Mouse (Mus musculus): ENCODE measurements around the gene Hlcs.

Gene Hlcs

DNA sequence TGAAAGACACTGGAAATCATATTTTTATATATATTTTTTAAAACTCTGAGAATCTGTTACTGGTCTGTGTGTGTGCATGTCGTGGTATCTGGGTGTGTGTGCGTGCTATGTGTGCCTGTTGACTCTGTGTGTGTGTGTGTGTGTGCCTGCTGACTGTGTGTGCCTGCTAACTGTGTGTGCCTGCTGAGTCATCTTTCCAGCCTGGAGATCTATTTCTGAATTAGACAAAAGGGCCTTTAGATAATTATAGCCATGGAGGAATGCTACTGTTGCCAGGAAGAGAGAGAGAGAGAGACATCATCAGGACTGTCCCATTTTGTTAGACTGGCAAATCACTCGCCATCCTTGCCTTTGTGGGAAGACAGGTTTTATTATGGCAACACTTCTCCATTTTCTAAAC lies 103.7 kb downstream of the Hlcs start:
- CTCF ChIA-PET: no interaction called here

DNA sequence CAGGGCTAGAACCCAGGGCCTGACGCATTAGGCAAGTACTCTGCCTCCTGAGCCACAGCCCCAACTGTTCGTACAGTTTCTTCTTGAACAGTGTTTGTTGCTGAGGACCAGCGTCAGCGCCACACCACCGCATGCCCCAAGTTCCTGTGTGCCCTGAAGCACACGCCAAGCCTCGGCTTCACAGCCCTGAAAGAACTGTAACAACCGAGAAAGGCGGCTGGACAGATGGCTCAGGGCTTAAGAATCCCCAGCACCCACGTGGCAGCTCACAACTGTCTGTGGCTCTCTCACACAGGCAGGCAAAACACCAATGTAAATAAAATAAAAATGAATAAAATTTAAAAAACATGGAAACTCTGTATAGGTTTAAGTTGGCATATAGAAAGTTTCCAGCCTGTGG lies 104.5 kb downstream of the Hlcs start:
- ChIA-PET CTCF (no interaction called here), POLR2A (no interaction called here)

More for the DNA sequence above, 103.7 kb downstream of the Hlcs start:
- POLR2A ChIA-PET: no interaction called here

DNA sequence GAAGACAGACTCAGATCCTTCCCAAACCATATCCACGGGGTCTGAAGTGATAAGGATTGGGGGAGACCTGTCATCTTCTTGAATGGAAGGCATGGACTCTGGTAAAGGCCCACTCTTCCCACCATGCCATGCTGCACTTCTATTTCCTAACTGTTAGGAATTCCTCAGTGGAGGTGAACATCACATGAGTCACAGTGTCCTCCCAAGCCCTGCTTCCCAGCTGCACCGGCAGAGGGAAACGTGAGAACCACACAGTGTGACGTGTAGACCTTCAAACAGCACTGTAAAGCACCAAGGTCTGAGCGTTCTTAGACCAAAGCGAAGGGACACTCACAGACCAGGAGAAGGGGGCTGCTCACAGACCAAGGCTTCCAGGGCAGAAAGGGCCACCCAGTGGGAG lies 105.2 kb downstream of the Hlcs start:
- CTCF ChIA-PET: interaction anchor here in 1 of 4 experiments (0.6 kb wide), 1 partner anchor 82 kb away, joined by 3 read pairs; no protein-coding TSS in a partner anchor

DNA sequence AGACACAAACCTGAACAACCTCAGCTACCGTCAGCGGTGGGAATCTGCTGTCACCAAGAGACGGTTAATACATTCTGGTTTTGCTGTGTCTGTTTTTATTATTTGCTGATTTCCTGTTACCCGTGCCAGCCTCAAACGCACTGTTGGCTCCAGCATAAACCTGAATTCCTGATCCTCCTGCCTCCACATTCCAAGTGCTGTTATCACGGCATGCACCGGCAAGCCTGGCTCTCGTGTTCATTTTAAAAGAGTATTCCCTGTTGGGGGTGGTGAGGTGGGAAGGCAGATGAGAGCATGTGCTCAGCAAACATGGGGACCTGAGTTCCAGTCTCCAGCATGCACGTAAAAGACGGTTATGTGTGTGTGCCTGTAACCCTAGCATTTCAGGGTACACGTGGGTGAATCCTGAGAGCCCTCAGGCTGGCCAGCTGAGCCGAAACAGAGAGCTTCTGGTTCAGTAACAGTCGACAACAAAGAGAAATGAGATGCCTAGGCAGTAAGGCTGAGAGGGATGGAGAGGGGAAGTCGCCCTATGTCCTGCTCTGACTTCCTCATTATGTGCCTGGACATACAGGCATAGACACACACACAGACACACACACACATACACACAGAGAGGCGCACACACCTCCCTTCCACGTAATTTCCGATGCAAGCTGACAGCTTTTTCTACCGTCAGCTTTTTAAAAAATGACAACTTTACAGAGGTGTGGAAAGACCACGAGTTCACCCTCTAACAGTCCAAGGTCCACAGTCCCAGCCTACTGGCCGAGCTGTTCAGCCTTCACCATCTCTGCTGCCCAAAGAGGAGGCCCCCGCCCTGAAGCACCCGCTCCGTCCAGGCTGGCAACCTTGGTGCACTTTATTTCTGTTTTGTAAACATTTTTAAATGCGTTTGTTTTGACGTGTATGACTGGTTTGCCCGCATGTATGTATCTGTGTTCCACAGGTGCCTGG lies 107.6 kb downstream of the Hlcs start:
- CTCF ChIA-PET: no interaction called here
- POLR2A ChIA-PET: interaction anchor here in 1 of 4 experiments (0.5 kb wide), 1 partner anchor 80 kb away, joined by 4 read pairs; no protein-coding TSS in a partner anchor

More for the DNA sequence above, 105.2 kb downstream of the Hlcs start:
- POLR2A ChIA-PET: no interaction called here

DNA sequence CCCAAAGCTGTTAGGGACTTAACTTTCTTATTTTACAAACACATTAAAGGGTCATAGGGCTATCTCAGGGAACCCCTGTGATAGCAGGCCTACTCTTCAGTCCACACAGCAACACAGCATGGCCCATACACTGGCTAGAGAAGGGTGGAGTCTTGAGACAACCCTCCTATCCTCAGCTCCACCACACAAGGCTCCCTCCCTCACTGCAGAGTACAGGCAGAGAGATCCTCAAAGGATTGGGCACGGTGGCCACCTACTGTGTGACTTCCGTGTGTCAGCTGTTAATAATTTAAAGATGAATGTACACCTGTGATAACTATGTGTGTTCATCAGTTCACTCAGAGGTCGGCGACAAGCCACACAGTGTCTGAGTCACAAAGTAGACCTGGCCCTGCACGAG lies 112.0 kb downstream of the Hlcs start:
- ChIA-PET POLR2A (no interaction called here), CTCF (interaction anchor here in 1 of 4 experiments (0.6 kb wide), 1 partner anchor 295 kb away, joined by 3 read pairs; no protein-coding TSS in a partner anchor)

DNA sequence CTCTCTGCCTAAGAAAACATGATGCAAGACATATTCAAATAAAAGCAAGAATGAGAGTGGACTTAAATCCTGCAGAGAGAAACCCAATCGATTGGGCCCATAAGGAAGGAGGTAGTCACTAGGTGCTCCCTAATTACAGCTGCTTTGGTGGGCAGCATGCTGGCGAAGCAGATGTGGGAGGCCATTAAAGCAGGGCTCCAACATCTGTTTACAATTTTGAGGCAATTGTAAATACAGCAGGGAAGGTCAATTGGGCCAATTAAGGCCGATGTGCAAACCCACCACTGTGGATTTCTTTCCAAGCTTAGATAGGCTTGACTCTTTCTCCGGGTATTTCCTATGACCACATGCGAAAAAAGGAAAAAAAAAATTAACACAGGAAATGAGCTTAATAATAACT lies 117.5 kb downstream of the Hlcs start:
- POLR2A ChIA-PET: interaction anchor here in 1 of 4 experiments (0.6 to 1.4 kb wide), 3 partner anchors 11 to 207 kb away, joined by 3 to 4 read pairs (median 3); no protein-coding TSS in a partner anchor

DNA sequence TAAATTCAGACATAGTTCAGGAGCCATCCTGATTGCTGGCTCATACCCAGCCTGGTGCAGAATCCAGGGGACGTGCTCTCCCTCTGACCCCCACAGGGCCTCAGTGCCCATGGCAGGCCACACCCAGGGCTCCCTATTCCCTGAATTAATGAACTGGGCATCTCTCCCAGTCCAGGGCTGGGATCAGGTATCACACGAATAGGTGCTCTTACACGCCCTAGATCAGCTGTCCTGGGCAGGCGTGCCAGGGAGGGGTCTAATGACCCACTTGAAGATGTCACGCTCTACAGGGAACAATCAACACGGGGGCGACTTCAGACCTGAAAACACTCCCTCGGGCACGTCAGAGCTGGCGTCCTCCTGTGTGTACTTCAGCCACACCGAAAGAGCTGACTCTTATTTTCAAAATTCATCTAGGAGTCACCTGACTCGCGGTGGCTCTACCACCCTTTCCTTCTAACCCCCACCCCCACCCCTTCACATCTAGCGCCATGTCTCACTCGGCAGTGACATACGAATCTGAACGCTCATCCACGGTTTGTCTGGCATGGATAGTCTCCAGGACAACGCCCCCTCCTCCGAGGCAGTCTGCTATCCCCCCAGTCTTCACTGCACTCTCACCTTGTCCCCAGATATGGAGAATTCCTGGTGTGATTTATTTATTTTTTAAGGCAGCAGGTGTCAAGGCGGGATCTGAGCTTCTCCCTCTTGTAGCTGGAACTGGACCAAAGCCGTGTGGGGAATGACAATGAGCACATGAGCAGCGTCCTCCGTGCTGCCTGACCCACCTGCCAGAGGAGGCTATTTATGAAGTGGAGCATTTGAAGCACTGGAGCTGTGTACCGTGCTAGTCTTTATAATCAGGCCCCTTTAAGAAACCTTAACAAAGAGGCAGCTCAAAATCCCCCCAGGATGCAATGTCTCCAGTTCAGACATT lies 121.7 kb downstream of the Hlcs start:
- ChIA-PET CTCF (no interaction called here), POLR2A (interaction anchor here in 1 of 4 experiments (1.0 kb wide), 1 partner anchor 21 kb away, joined by 3 read pairs; no protein-coding TSS in a partner anchor)

More for the DNA sequence above, 117.5 kb downstream of the Hlcs start:
- CTCF ChIA-PET: no interaction called here

DNA sequence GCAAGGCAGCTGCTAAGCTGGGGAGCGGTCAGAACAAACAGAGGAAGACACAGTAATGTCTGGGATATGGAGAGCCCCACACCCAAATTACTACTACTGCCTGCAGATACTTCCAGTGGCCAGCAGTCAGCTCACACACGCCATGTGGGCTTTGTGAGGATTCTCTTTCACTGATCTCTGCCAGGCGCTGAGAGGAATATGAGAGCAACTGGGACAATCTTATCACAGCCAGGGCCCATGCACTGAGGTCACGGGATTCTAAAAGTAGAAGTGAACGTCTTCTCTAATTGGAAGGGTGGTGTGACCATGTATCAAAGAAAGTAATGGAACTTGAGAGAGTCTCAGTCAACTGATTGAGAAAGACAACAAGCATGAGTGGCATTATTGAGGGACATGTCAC lies 123.1 kb downstream of the Hlcs start:
- ChIA-PET POLR2A (interaction anchor here in 1 of 4 experiments (1.0 kb wide), 1 partner anchor 19 kb away, joined by 3 read pairs; no protein-coding TSS in a partner anchor), CTCF (no interaction called here)

DNA sequence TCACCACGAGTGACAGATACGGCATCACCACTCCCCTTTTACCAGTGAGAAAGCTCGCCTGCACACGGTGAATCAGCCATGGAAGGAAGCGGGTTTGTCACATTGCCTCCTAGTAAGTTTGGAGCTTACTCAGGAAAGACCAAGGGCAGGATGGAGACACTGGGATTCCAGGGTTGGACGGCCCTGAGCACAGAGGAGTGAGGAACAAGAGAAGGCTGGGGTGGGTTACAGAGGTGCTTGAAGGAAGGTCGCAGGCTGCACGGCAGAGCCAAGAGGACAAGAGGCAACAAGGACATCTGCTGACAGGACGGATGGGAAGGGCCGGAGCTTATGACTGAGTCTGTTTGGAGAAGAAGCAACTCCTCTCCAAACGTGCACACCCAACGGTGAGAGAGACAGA lies 126.8 kb downstream of the Hlcs start:
- ChIA-PET POLR2A (interaction anchor here in 1 of 4 experiments (0.6 kb wide), 1 partner anchor 578 kb away, joined by 3 read pairs; no protein-coding TSS in a partner anchor), CTCF (no interaction called here)

DNA sequence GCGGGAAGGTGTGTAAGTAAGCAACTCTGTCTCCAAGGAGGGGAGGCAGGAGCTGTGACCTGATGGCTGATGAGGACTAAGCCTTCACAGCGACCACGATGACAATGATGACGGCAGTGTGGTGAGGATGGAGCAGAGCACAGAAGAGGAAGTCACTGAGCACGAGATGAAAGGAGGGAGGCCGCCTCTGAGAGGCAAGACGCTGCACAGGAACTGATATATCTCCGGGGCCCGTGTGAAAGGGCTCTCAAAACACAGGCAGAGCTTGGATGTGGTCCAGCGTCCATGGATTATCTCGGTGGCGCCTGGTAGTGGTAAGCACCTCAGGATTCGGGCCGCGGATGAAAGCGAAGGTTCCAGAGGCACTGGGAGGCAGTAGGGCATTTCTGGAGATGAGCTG lies 127.9 kb downstream of the Hlcs start:
- ChIA-PET CTCF (no interaction called here), POLR2A (no interaction called here)

DNA sequence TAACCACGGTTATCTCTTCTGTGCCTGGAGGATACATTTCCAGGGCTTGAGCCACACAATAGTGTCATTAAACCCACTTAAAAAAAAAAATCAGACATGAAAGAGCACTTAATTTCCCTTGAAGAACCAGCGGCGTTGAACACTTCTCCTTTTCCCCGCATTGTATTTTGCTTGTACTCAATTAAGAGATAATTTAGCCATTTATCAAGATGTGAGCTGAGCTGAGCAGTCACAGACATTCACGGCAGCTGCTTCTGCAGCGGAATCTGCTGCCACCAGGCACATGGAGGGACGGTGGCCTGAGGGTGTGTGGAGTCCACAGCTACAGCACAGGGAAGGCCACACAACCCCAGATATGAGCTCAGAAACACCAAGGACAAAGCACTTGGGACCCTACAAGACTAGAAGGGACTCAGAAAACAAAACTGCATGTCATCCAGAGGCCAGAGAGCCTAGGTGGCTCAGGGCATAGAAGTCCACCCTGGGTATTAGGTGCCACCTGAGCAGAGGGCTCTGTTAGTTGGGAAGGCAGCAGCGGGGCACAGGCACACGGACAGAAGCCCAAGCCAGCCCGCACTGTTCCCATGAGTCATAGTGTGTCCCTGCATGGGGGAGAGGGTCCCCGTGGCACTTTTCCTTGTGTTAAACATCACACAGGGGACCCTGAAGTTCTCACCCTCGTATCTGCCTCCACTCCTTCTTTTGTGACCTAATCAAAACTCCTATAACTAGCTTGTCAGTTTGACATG lies 133.1 kb downstream of the Hlcs start:
- ChIA-PET POLR2A (interaction anchor here in 1 of 4 experiments (0.9 kb wide), 1 partner anchor 10 kb away, joined by 3 read pairs; no protein-coding TSS in a partner anchor), CTCF (interaction anchor here in 1 of 4 experiments (0.6 kb wide), 1 partner anchor 256 kb away, joined by 7 read pairs; no protein-coding TSS in a partner anchor)

DNA sequence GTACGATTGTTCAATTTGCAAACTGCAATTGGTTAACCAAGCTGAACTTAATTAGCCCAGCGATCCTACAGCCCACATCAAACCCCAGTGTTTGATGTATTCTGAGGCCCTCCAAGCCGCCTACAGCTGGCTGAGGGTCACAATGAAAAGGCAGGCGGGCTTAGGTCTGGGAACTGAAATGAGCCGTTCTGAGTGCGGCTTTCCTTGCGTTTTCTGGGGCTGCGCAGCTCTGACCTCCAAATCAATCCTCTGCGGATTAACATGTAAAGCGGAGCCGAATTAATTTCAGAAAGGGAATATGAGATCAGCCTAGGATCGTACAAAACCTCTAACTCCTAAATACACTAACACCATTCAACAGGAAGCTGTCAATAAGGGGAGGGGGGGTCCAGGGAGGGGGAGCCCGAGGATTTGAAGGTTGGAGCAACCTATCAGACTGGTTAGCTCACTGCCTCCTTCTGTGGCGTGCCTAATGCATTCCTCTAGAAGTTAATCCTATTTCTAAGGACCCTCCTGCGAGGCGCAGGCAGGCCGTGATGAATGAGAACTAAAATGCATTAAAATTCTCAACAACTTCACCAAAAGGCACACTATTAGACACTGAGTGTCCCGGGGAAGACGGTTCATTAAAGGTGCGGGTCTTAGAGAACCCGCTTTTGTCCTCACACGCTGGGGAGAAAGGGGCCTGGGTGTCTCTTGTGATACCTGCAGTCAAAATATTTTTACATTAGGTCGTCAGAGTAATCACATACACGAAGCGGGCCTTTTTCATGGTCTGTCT lies 133.8 kb downstream of the Hlcs start:
- POLR2A ChIA-PET: interaction anchor here in 2 of 4 experiments (0.6 to 0.9 kb wide), 5 partner anchors 9 to 251 kb away, joined by 3 to 5 read pairs (median 3); no protein-coding TSS in a partner anchor

DNA sequence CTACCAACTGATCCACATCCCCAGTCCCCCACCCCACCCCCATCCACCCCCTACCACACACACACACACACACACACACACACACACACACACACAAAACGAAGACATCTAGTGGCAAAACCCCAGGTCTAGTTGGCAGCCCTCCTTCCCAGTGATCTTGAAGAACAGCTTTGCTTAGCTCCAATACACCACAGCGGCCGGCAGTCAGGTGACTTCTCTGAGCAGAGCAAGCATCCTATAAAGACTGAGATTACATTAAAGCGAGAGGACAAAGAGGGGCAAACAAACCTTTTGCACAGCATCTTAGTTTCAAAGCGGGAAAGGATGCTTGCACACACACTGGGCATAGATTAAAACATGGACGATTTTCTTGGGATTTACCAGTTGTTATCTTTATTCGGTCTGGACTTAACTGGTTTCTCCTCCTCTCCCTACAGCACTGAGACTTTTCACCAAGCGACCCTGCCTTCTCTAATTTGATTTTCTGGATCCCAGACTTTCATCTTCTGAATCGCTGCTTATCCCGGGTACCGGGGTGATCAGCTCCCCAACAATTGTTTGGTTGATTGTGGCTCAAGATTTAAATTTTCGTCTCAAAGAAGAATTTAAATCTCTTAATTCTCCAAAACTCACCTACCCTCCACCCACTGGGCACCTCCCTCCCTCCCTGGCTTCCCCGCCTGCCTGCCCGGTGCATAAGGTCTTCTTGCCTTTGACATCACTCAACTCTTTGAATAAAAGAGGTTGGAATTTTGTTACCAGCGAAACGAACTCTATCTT lies 134.7 kb downstream of the Hlcs start:
- POLR2A ChIA-PET: interaction anchor here in 2 of 4 experiments (0.6 to 1.7 kb wide), 7 partner anchors 8 to 347 kb away, joined by 3 to 6 read pairs (median 3); no protein-coding TSS in a partner anchor
- CTCF ChIA-PET: interaction anchor here in 2 of 4 experiments (0.5 to 0.6 kb wide), 2 partner anchors 140 to 468 kb away, joined by 3 to 4 read pairs; no protein-coding TSS in a partner anchor

More for the DNA sequence above, 133.8 kb downstream of the Hlcs start:
- CTCF ChIA-PET: interaction anchor here in 3 of 4 experiments (0.5 to 0.6 kb wide), 3 partner anchors 255 to 556 kb away, joined by 4 to 7 read pairs (median 4); no protein-coding TSS in a partner anchor

DNA sequence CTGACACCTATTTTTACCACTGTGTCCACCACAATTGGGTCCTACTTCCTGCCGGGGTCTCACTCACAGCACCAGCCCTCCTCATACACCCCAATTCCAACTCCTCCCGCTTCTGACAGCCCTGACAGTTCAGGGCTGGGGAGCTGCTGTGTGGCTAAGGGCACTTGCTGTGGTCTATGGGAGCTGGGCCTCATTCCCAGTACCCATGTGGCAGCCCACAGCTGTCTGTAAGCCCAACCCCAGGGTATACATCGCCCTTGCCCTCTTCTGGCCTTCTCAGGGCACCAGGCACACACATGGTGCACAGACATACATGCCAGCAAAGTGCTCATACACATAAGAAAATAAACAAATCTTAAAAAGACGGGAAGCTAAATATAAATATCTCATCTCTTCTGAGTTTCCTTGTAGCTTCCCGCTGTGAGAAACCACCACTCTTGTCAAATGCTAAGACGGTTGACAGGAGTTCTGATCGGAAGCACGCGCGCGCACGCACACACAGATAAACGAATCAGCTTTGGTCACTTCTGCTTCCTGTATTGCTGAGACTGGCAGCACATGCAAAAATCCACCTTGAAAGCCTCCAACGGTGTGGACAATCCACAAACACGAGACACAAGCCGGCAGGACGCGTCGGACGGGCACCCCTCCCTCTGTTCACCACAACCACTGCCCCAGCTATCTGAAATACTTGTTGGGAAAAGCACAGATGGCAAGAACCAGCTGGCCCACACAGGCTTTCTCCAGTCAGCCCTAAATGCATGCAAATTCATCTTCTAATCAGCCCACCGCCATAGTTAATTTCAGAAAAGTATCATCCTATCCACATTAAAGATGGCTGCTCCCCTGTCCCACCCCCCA lies 136.1 kb downstream of the Hlcs start:
- POLR2A ChIA-PET: interaction anchor here in 2 of 4 experiments (0.6 to 1.7 kb wide), 3 partner anchors 11 to 94 kb away, joined by 3 to 4 read pairs (median 3); no protein-coding TSS in a partner anchor
- CTCF ChIA-PET: interaction anchor here in 2 of 4 experiments (0.5 to 0.6 kb wide), 2 partner anchors 92 to 1173 kb away, joined by 5 read pairs; no protein-coding TSS in a partner anchor

DNA sequence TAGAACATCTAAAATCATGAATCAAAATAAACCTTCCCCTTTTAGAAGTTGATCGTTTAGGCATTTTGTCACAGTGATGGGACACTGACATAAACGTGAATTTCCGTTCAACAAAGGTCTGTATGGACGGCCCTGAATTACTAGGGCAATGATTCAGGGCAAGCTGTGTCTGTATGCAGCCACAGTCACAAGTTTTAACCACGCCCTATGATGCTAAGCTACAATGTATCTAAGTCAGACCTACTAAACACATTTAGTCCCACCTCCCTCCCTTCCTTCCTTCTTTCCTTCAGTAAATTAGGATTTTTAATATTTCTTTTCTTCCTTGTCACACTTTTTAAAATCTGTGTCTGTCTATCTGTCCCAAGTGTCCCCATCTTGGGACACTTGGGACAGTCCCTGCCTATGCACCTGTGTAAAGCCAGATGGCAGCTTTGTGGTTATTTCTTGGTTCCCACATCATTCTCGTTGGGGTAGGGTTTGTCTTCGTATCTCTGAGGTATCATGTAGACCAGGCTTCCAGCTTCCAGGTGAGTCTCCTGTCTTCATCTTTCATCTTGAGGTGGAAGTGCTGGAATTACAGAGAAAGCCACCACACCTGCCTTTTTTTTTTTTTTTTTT lies 137.9 kb downstream of the Hlcs start:
- POLR2A ChIA-PET: interaction anchor here in 2 of 4 experiments (0.7 kb wide), 2 partner anchors 66 to 343 kb away, joined by 3 to 4 read pairs; no protein-coding TSS in a partner anchor
- CTCF ChIA-PET: interaction anchor here in 1 of 4 experiments (0.6 kb wide), 2 partner anchors 17 to 109 kb away, joined by 4 to 5 read pairs; no protein-coding TSS in a partner anchor

Data from embryonic stem cell, embryonic (primary cell).